Mouse (Mus musculus) testis, postnatal 14 days (tissue): ENCODE data around the gene Col6a1.

Experiments
- DNase-seq: peaks from one replicate; pipeline ENCODE4 v3.0.0; 2021; ENCODE audit warnings: low spot score

Gene Col6a1

GRCm38 (mm10) chr10:76678122-76678521, 47.8 kb downstream of the Col6a1 start:
- no peak for DNase-seq

DNA sequence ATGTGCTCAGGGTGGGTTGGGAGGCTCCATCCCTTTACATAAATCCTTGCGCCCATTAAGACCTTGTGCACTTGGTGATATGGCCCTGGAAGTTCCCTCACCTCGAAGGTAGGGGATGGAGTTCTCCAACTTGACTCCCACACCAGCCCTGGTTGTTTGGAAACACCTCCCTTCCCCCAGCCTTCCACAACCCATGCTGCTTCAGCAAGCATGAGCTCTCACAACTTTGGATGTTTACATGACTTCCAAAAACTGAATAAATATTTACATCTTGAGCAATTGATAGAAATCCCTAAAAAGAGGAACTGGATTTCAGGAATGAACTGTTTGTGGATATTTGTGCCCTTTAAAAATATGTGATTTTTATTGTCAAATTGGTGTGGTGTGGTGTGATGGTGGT, 50.7 kb downstream of the Col6a1 start:
- DNase-seq: no peak

DNA sequence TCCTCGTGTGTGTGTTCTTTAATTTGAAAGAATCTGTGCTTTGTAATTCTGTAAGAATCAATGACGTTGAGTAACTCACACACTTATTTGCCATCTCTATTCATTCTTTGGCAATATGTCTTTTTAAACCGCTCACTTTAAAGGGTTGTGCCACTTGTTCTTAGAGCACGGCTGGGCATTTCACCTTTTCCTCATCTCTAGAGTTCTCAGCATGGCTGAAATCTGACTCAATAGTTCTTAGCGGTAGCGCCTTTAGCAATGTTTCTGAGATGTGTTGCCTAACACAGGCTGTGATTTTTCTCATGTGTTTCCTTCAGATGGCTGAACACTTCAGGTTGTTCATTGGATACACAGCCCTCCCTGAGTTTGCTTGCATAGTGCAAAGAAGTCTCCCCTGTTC, 51.4 kb downstream of the Col6a1 start:
- no peak for DNase-seq

GRCm38 (mm10) chr10:76671939-76672338, 54.0 kb downstream of the Col6a1 start:
- no peak for DNase-seq

DNA sequence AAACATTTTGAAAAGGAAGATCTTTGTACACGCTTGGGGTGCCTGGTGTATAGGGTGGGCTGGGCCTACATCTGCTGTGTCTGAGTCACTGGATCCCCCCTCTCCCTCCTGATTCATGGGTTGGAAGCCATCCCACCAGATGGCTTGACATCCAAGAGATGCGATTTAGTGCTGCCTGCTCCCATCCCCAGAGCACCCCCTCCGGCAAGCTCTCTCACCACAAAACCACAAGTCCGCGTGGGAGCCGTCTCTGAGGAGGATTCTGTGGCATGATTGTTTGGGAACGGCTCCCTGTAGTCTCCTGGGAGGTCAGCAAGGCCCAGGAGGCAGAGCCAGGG, 57.1 kb downstream of the Col6a1 start:
- DNase-seq: no peak

DNA sequence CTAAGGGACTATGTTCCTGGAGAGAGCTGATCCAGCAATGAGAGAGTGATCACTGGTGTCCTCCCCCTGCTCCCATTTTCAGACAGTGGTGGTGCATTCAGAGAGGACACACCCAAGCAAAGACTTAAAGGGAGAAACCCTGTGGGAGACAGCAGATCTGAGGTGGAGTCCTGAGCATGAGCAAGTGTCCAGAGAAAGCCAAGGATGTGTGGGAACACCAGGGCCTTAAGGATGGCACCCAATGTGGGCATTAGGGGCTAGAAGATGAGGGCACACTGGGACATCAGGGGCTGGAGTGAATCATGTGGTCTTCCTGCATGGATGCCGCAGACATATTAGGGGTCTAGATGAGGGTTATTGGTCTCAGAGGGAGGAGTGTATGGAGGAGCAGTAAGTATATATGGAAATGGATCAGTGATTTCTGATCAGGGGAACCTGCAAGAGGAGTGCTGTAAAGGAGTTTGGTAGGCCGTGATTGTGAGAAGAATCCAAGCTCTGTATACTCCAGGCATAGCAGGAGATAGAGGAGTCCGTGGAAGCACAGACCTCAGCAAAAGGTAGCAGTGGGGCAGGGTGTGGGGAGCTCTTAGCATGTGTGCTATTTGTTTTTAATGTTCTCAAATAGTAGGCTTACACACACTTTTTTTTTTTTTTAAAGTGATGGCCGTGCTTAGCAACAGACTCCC, 57.6 kb downstream of the Col6a1 start:
- no peak for DNase-seq

- no peak for DNase-seq
Observed at GRCm38 (mm10) chr10:76667197-76667805, 58.7 kb downstream of the Col6a1 start.

GRCm38 (mm10) chr10:76665551-76665950, 60.4 kb downstream of the Col6a1 start:
- DNase-seq: no peak

DNA sequence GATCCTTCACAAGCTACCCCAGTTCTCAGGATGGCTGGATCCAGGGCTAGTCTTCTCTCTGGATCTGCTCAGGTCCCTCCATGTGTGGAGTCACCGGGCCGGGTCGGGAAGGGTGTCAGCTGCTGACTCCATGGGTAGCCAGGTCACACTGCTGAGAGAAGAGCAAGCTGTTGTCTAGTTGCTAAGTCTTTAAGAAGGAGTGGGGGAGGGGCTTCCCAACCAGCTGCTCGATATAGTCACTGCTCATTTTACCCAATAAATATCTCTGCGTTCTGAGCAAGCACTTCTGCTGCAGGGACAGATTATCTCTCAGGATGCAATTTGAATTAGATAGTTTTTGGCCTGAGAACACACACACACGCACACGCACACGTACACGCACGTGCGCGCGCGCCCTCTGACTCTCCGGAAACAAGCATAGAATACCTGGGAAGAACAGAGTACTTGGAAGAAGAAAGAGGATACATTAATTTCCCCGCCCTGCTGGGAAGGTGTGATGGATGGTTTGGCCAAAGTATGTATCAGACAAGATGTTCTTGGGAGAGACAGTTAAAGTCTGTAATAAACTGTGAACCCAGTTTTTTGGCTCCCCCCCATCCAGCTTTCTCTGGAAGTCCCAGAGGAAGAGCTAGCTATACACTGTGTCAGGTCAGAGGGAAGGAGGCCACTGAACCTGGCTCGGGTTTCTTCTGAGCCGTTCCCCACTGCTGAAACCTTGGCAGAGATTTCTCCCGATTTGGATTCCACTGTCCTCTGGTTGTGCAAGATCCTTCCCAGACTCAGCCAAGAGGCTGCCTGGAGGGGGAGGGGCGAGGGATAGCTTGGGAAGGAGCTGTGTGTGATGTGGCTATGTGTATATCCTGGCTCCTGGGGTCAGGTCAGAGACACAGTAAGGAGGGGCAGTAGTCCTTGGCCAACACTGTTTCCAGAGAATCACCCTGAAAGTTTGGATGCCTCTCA, 61.5 kb downstream of the Col6a1 start:
- peak; percentile 75 for DNase-seq
